Mouse (Mus musculus): ENCODE results near the gene Ugt1a10.

Gene Ugt1a10

DNA sequence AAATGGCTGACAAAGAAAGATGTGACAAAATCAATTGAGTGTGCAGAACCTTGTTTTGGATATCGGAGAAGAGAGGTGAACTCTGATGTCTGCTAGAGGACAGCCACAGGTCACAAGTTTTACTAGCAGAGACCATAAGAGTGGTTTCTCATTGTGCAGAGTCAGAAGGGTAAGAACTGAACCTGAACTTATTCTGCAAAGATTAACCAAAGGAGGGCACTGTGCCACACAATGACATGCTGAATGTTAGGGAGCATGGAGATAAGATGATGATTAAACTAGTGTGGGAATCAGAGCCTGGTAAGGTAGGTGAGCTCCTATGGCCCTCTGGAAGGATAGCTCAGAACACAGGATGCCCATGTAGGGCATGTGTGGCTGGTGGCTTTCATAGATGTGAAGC, 140.5 kb downstream of the Ugt1a10 start:
- TF ChIP-seq GATA4 (IDR thresholded peaks at IDR 0.05; ENCODE audit: insufficient replicate concordance, low read length): no peak

DNA sequence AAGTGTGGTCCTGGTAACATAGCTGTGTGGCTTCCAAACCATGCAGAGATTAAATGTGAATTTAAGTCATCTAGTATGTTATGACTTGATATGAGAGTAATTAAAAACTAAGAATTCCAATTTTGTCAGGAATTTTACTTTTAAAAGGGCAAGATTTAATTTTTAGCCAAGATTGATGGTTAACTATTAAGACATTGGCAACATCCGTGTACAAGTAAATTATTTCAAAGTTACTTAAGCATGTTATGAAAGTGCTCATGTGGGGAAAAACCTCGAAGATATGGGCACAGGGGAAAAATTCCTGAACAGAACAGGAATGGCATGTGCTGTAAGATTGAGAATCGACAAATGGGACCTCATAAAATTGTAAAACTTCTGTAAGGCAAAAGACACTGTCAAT, 142.3 kb downstream of the Ugt1a10 start:
- TF ChIP-seq GATA4 (IDR thresholded peaks at IDR 0.05; ENCODE audit: insufficient replicate concordance, low read length): no peak

GRCm38 (mm10) chr1:88199996-88200395, 144.8 kb downstream of the Ugt1a10 start:
- no peak for TF ChIP-seq GATA4 (IDR thresholded peaks at IDR 0.05; ENCODE audit: insufficient replicate concordance, low read length)

- no peak for TF ChIP-seq GATA4 (IDR thresholded peaks at IDR 0.05; ENCODE audit: insufficient replicate concordance, low read length)
Observed at GRCm38 (mm10) chr1:88200456-88200855, 145.3 kb downstream of the Ugt1a10 start, which contains the start of gene Ugt1a2. Gene Ugt1a2 (plus strand): TSS chr1:88200601.

- TF ChIP-seq GATA4 (IDR thresholded peaks at IDR 0.05; ENCODE audit: insufficient replicate concordance, low read length): no peak
Observed at GRCm38 (mm10) chr1:88205294-88205922, 150.2 kb downstream of the Ugt1a10 start, which contains the start of gene Dnajb3. Gene Dnajb3 (minus strand): TSS chr1:88205782.

DNA sequence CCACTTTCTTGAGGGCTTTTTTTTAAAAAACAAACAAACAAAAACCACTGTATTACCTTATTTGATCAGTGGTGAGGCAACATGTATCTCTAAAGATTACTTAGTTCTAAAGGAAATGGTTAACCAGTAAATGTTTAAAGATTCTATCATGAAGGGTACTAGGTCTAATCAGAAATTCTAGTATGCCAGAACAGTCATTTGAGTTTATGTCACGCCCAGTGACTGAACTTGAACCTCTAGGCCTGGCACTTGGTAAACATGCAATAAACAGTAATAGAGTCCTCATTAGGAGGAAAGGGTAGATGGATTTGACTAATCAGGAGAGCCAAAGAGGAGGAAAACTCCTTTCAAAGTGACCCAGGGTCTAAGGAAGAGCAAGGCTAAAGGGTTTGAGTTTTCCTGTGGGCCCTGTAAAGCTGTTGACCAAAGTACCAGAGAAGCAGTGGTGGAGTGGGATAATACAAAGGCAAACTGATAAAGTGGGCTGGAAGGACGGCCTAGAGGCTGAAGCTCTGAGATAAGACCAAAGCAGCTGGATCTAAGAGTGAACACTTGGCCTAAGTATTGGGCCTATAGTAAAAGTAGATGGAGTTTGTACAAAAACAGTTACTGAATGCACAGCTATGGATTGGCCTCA, 151.8 kb downstream of the Ugt1a10 start:
- TF ChIP-seq GATA4 (IDR thresholded peaks at IDR 0.05; ENCODE audit: insufficient replicate concordance, low read length): no peak

DNA sequence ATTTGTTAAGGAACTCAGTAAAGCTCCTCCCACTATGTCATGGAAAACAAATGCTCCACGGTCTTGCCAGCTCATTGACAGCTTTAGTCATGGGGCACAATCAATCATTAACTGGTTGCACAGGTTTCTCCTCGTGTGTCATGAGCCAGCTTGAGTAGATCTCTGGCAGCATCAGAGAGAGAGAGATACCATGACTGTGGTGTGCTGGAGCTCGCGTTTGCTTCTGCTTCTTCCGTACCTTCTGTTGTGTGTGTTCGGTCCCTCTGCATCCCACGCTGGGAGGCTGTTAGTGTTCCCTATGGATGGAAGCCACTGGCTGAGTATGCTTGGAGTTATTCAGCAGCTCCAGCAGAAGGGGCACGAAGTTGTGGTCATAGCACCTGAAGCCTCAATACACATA, 156.6 kb downstream of the Ugt1a10 start, which contains the start of gene Ugt1a1:
Ugt1a1 (plus strand) TSS at position 148 of the 400 bp plus-strand sequence.
- TF ChIP-seq GATA4 (IDR thresholded peaks at IDR 0.05; ENCODE audit: insufficient replicate concordance, low read length): no peak

DNA sequence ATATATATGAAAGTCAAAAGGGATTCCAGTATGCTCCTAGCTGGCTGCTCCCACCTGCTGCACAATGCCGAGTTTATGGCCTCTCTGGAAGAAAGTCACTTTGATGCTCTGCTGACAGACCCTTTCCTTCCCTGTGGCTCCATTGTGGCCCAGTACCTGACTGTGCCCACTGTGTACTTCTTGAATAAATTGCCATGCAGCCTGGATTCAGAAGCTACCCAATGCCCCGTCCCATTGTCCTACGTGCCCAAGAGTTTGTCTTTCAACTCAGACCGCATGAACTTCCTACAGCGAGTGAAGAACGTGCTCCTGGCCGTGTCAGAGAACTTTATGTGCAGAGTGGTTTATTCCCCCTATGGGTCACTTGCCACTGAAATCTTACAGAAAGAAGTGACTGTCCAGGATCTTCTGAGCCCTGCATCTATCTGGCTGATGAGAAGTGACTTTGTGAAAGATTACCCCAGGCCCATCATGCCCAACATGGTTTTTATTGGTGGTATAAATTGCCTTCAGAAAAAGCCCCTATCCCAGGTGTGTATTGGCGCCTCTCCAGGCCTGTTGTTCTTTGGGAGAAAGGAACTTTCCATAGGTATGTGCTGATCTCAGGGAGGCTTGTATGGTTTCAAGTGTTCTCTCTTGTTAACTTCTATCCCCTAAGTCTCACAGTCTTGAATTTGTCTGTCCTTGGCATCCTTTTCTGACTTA, 157.3 kb downstream of the Ugt1a10 start:
- no peak for TF ChIP-seq GATA4 (IDR thresholded peaks at IDR 0.05; ENCODE audit: insufficient replicate concordance, low read length)

- no peak for TF ChIP-seq GATA4 (IDR thresholded peaks at IDR 0.05; ENCODE audit: insufficient replicate concordance, low read length)
Observed at GRCm38 (mm10) chr1:88213061-88213460, 157.9 kb downstream of the Ugt1a10 start.

- no peak for TF ChIP-seq GATA4 (IDR thresholded peaks at IDR 0.05; ENCODE audit: insufficient replicate concordance, low read length)
Observed at GRCm38 (mm10) chr1:88213766-88214461, 158.7 kb downstream of the Ugt1a10 start.

DNA sequence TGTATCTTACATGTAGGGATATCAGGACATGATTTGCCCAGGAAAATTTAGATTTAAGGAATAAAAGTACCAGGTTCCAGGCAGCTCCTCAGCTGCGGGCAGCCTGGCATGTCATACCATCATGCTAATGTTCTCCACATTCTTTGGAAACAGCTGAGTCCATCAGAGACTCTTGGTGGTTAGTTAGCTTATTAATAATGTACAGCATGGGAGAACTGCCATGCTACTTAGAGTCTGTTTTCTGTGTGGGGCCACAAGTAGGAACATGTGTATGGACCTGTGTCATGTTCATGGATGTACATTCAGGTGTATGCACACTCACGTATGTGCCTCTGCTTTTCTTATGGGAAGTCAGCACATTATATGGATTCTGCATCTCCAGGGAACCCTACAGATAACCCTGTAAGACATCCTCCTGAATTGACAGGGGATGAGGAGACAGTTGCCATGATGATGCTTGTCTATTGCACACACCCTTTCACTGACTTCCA, 159.3 kb downstream of the Ugt1a10 start:
- no peak for TF ChIP-seq GATA4 (IDR thresholded peaks at IDR 0.05; ENCODE audit: insufficient replicate concordance, low read length)

DNA sequence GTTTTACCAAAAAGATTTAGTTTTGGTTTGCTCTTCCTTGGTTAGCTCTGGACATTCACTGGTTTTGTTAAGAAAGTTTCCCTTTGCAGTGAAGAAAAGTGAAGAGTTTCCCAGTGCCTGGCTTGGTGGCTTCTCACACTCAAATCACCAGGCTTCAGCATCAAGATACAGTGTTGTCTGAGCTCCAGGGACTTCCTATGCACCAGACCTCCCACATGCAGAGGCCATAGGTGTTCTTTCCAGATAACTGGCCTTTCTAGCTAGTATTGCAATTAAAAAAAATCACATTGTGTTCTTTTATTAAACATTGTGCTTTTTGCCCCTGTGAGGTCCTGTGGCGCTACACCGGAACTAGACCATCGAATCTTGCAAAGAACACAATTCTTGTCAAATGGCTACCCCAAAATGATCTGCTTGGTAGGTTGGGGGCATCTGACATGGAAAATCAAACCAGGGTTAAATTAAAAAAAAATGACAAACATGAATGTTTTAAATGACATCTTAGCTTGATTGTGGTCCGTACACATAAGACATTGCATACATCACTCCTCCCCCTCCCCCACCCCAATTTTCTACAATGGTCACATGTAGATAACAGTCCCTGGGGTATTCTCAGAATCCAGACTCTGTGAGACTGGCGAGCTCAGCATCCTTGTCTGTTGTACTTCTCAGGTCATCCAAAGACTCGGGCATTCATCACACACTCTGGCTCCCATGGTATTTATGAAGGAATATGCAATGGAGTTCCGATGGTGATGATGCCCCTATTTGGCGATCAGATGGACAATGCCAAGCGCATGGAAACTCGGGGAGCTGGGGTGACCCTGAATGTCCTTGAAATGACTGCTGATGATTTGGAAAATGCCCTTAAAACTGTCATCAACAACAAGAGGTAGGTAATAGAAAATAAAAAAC, 160.5 kb downstream of the Ugt1a10 start:
- no peak for TF ChIP-seq GATA4 (IDR thresholded peaks at IDR 0.05; ENCODE audit: insufficient replicate concordance, low read length)

DNA sequence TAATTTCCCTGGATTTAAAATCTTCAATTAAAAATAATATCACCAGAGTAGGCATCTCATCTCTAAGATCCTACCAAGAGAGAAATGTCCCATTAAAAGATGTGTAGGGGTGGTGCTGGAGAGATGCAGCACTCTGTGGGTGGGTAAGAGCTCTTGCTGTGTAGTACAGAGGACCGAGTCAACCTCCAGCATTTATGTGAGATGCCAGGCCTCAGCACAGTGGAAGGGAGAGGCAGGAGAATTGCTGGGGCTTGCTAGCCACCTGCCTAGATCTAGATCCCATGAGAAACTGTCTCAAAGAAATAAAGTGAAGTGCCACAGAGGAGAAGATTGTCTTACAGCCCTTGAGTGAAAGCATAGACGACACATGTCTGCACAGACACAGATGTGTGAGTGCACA, 161.4 kb downstream of the Ugt1a10 start:
- TF ChIP-seq GATA4 (IDR thresholded peaks at IDR 0.05; ENCODE audit: insufficient replicate concordance, low read length): no peak

GRCm38 (mm10) chr1:88217144-88217543, 162.0 kb downstream of the Ugt1a10 start:
- TF ChIP-seq GATA4 (IDR thresholded peaks at IDR 0.05; ENCODE audit: insufficient replicate concordance, low read length): no peak

All from liver, adult (tissue).